Mouse (Mus musculus) left cerebral cortex, postnatal 4 days (tissue): Measurements from ENCODE around the gene Gatm. TPM values are rescaled to one million over a fixed set of nuclear protein-coding genes. Genes with fewer than 3 reads are reported as not detected.

Experiments used
- DNase-seq: peaks from one replicate; pipeline ENCODE4 v3.0.0-alpha.2; 2022
- intact Hi-C: fragments of 180-260 bp; cut with DNase I; formaldehyde crosslinking; loops from one replicate; pipeline ENCODE4 v1.15.1; 2025
- total RNA-seq, 2 experiments: library from RNA; stranded (reverse); gene quantifications; 2 replicates each; pipeline ENCODE4 v1.2.3; 2021

Gatm gene
- 10 to 100 TPM; 63.7 to 69.4 TPM for total RNA-seq

- intact Hi-C loops: no loop called here
- peak; percentile 79 for DNase-seq
Measured at GRCm38 (mm10) chr2:122610746-122611653, at the start of gene Gatm. TSS of gene Gatm (minus strand) at chr2:122611303.

GRCm38 (mm10) chr2:122659825-122660224 lies 48.7 kb upstream of the Gatm start:
- intact Hi-C loops: no loop called here

GRCm38 (mm10) chr2:122657707-122658524 lies 46.8 kb upstream of the Gatm start:
- intact Hi-C loops: no loop called here
- DNase-seq: no peak

More at GRCm38 (mm10) chr2:122659825-122660224, 48.7 kb upstream of the Gatm start:
- DNase-seq: no peak

- no peak for DNase-seq
- intact Hi-C loops: no loop called here
Measured at GRCm38 (mm10) chr2:122656767-122657166, 45.7 kb upstream of the Gatm start.

GRCm38 (mm10) chr2:122656052-122656451 lies 44.9 kb upstream of the Gatm start:
- intact Hi-C loops: no loop called here
- no peak for DNase-seq

GRCm38 (mm10) chr2:122652096-122653084 lies 41.3 kb upstream of the Gatm start:
- intact Hi-C loops: no loop called here
- no peak for DNase-seq

GRCm38 (mm10) chr2:122638673-122639072 lies 27.6 kb upstream of the Gatm start:
- DNase-seq: no peak
- intact Hi-C loops: loop anchor here (10.0 kb wide), 1 partner anchor 116 kb away; no protein-coding TSS in a partner anchor

GRCm38 (mm10) chr2:122638029-122638428 lies 26.9 kb upstream of the Gatm start:
- intact Hi-C loops: loop anchor here (10.0 kb wide), 1 partner anchor 117 kb away; no protein-coding TSS in a partner anchor
- no peak for DNase-seq

- intact Hi-C loops: loop anchor here (10.0 kb wide), 1 partner anchor 117 kb away; no protein-coding TSS in a partner anchor
- DNase-seq: peak; percentile 78
Measured at GRCm38 (mm10) chr2:122637526-122637997, 26.5 kb upstream of the Gatm start.

GRCm38 (mm10) chr2:122636686-122637085 lies 25.6 kb upstream of the Gatm start, which contains the start of gene AA467197:
TSS of gene AA467197 (plus strand) at chr2:122636986.
- intact Hi-C loops: loop anchor here (10.0 kb wide), 1 partner anchor 118 kb away; no protein-coding TSS in a partner anchor
- DNase-seq: no peak

- peak; percentile 38 for DNase-seq
- intact Hi-C loops: loop anchor here (10.0 kb wide), 1 partner anchor 123 kb away; no protein-coding TSS in a partner anchor
Measured at GRCm38 (mm10) chr2:122631226-122631801, 20.2 kb upstream of the Gatm start.

- intact Hi-C loops: loop anchor here (10.0 kb wide), 1 partner anchor 124 kb away; no protein-coding TSS in a partner anchor
- peak; percentile 88 for DNase-seq
Measured at GRCm38 (mm10) chr2:122630465-122631225, 19.5 kb upstream of the Gatm start.

GRCm38 (mm10) chr2:122629871-122630270 lies 18.8 kb upstream of the Gatm start:
- intact Hi-C loops: loop anchor here (10.0 kb wide), 4 partner anchors 55 to 435 kb away; no protein-coding TSS in a partner anchor
- DNase-seq: no peak

GRCm38 (mm10) chr2:122628976-122629375 lies 17.9 kb upstream of the Gatm start:
- peak; percentile 77 for DNase-seq
- intact Hi-C loops: loop anchor here (10.0 kb wide), 3 partner anchors 54 to 434 kb away; no protein-coding TSS in a partner anchor

GRCm38 (mm10) chr2:122625930-122626329 lies 14.8 kb upstream of the Gatm start:
- intact Hi-C loops: loop anchor here (10.0 kb wide), 3 partner anchors 51 to 431 kb away; no protein-coding TSS in a partner anchor

GRCm38 (mm10) chr2:122621337-122622110 lies 10.4 kb upstream of the Gatm start:
- DNase-seq: no peak
- intact Hi-C loops: loop anchor here (10.0 kb wide), 3 partner anchors 47 to 427 kb away; no protein-coding TSS in a partner anchor

More at GRCm38 (mm10) chr2:122625930-122626329, 14.8 kb upstream of the Gatm start:
- no peak for DNase-seq

- DNase-seq: no peak
- intact Hi-C loops: no loop called here
Measured at GRCm38 (mm10) chr2:122618719-122619118, 7.6 kb upstream of the Gatm start.
